Mouse (Mus musculus): Measurements from ENCODE around the gene Spg21.

- no peak for TF ChIP-seq CTCF (IDR thresholded peaks at IDR 0.05; ENCODE audit: borderline replicate concordance, insufficient read depth, low read length)
- no peak for TF ChIP-seq POLR2A (IDR thresholded peaks at IDR 0.05; ENCODE audit: low read depth, low read length)
Measured at GRCm38 (mm10) chr9:65411326-65411725, 49.4 kb upstream of the Spg21 start.
